Mouse (Mus musculus): ENCODE measurements around the gene Eef2kmt. TPM values are rescaled to one million over a fixed set of nuclear protein-coding genes. Genes with fewer than 3 reads are reported as not detected.

Eef2kmt gene
- 22.2 and 26.0 TPM in 2 replicates for polyA plus RNA-seq (2015; fragmentation: Nextera tagmentation; extraction: Ambion mirVana)

DNA sequence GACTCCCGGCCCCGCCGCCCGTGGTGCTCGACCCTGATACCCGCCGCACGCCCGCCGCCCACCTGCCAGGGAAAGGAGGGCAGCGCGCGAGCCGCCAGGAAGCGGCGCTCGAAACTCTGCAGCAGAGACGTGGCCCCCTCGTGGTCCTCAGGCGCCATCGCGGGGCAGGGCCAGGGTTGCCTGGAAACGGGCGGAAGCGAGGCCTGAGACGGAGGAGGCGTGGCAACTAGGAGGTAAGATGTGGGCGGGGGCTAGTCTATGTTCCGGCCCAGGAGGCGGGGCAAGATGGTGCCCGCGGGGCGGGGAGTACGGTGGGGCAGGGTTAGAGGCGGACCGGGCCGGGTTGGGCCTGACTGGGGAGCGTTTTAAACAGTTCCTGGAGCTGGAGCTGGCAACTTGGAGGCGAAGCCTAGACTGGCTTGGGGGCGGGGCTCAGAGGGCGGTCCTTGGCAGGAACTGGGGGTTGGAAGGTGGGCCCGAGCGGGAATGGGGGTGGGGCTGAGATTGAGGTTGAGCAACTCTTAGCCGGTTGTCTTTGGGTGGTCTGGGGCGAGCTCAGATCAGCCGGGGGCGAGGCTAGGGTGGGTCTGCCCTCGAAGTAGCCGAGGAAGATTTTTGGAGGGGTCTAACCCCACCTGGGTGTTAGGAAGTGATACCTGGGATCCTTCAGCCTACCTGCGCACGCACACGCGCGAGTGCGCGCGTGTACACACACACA lies at the start of gene Eef2kmt:
Gene Eef2kmt (minus strand): TSS at position 205 of the 718 bp plus-strand sequence.

DNA sequence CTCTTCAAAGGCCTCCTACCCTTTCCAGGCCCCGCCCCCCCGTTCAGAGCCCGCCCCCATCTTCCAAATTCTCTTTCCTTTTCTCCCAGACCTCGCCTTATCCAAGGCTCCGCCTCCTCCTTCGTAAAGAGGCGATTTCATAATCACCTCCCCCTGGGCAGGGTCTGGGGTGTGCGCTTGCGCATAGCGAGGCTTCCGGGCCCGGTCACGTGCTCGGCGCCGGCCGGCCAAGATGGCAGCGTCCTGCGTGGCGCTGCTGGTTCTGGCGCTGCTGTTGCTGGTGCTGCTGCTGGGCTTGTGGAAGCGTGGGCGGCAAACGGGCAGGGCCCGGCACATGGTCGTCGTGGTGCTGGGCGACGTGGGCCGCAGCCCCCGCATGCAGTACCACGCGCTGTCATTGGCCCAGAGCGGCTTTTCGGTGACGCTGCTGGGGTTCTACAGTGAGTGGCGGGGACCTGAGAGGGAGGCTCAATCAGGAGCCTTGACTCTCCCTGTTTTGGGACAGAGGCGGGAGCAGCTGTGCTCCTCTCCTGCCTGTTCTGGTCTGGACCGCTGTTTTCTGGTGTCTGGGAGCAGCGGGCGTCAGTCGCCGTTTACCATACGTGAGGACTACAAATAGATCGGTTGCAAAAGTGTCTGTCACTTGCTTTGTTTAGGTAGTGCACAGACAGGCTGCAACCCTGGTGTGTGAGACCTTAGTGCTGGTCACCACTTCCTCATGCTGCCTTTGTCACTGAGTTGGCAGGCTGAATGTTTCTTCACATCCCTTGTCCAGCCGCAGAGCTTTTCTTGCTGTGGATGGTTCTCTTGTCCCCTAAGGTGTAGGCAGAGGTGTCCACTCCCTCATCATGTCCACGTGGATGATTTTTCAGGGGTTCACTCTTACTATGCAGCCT lies 22.1 kb downstream of the Eef2kmt start, which contains the start of gene Alg1:
Gene Alg1 (plus strand): TSS at position 204 of the 896 bp plus-strand sequence.

DNA sequence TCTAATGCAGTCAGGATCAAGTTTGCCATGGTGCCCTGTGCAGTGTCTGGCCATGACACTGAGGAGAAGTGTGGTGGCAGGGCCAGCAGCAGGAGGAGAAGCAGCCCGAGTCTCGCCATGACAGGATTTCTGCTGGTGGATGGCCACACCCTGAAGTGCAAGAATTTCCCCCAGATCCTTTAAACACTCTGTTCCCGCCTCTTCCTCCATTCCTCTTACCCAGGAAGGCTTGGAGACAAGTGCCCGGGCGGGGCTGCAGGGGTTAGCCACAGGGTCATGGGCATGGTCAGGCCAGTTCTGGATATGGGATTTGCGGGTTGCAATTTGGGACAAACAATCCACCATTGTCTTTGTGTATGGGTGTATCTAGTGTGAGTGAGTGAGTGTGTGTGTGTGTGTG lies 33.6 kb downstream of the Eef2kmt start, which contains the start of gene AU021092:
Gene AU021092 (minus strand): TSS at position 160 of the 400 bp plus-strand sequence.

DNA sequence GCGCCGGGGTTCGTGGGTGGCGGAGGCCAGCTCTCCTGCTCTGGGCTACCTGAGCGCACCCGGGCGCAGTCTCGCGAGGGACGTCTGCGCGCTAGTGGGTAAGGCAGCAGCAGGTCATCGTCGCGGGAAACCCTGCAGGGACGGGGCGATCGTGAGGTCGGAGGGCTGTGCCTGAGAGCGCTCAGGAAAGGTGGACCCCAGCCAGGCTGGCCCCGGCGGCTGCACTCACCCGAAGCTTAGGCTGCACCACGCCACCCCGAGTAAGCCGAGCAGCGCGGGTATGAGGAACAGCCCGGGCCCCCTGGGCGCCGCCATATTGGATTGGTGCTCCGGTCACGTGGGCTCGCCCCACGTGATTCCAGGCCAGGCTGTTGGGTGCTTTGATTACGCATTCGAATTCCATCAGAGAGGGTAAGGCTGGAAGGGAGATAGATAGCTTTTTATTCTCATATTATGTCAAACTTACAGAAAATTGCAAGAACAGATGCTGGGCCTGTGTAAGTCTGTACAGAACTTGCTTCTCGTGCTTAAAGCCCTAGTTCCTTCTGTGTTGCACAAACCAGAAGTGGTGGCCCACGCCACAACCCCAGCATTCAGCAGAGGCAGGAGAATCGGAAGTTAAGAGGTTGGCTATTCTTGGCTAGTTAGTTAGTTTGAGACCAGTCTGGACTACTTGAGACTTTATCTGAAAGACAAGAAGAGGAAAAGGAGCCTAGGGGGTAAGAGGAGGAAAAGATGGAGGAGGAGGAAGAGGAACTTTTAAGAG lies 51.9 kb downstream of the Eef2kmt start, which contains the start of gene Nagpa:
Gene Nagpa (minus strand): TSS at position 345 of the 766 bp plus-strand sequence.

Small RNAs within 50 kb of the gene (microRNA-seq; reads per million reads assigned to microRNA genes)
- gene Gm23689 (not detected), gene Gm26095 (not detected), gene Mir6364 (not detected)

Other genes starting within 250 kb of the Eef2kmt start
- gene Smim22, start 248.7 kb downstream of the Eef2kmt start, polyA plus RNA-seq (2015; fragmentation: Nextera tagmentation; extraction: Ambion mirVana): 29.1 and 30.4 TPM in 2 replicates
- gene Rogdi, start 242.4 kb downstream of the Eef2kmt start, polyA plus RNA-seq (2015; fragmentation: Nextera tagmentation; extraction: Ambion mirVana): 27.5 and 28.3 TPM in 2 replicates
- 65.0 and 69.5 TPM in 2 replicates for gene Glyr1, start 206.1 kb downstream of the Eef2kmt start, polyA plus RNA-seq (2015; fragmentation: Nextera tagmentation; extraction: Ambion mirVana)
- gene Ubn1, start 205.9 kb downstream of the Eef2kmt start, polyA plus RNA-seq (2015; fragmentation: Nextera tagmentation; extraction: Ambion mirVana): 9.1 and 9.8 TPM in 2 replicates
- gene Ppl, start 123.6 kb downstream of the Eef2kmt start, polyA plus RNA-seq (2015; fragmentation: Nextera tagmentation; extraction: Ambion mirVana): 16.6 and 18.5 TPM in 2 replicates
- not detected in 2 replicates for gene Sec14l5, start 108.9 kb downstream of the Eef2kmt start, polyA plus RNA-seq (2015; fragmentation: Nextera tagmentation; extraction: Ambion mirVana)
- gene Nagpa, start 52.0 kb downstream of the Eef2kmt start, polyA plus RNA-seq (2015; fragmentation: Nextera tagmentation; extraction: Ambion mirVana): 11.1 and 17.1 TPM in 2 replicates
- gene AU021092, start 33.7 kb downstream of the Eef2kmt start, polyA plus RNA-seq (2015; fragmentation: Nextera tagmentation; extraction: Ambion mirVana): 4.4 and 5.4 TPM in 2 replicates
- 24.4 and 27.4 TPM in 2 replicates for gene Alg1, start 22.4 kb downstream of the Eef2kmt start, polyA plus RNA-seq (2015; fragmentation: Nextera tagmentation; extraction: Ambion mirVana)